Mouse (Mus musculus): ENCODE data around the gene Nxn. TPM values are rescaled to one million over a fixed set of nuclear protein-coding genes. Genes with fewer than 3 reads are reported as not detected.

Nxn gene
- polyA plus RNA-seq, 1 experiment from 2014 or later = 20.1 TPM

- Histone ChIP-seq H3K4me2 (ENCODE audit: low read depth, low read length) (peak within 1 kb of the TSS; percentile 77), H3K4me3 (ENCODE audit: low read length) (peak within 1 kb of the TSS; percentile 95), H3K9ac (ENCODE audit: low read depth, low read length) (peak within 1 kb of the TSS; percentile 96), H3K27me3 (replicated peaks; ENCODE audit: control insufficient read depth, insufficient read depth, low read length) (no peaks in the 10 kb centered on the region), H3K27ac (ENCODE audit: low read length) (peak within 1 kb of the TSS; percentile 79), H3K36me3 (ENCODE audit: control insufficient read depth, insufficient read depth, low read length) (peaks cover 2% of the 10 kb centered on the region; the same call in 1 of the 2 replicates), H3K9me3 (ENCODE audit: control insufficient read depth, low read length) (no peaks in the 10 kb centered on the region), H3K4me1 (ENCODE audit: control insufficient read depth, insufficient read depth, low read length) (0 out of 2 replicates have a peak, but pooled peaks cover 2% of the 10 kb centered on the region)
- peak; percentile 97 for ATAC-seq
- WGBS = under 1% methylated on average over 46 of the region's 46 CpGs
Observed at GRCm38 (mm10) chr11:76406702-76407583, 8.0 kb upstream of the Nxn start, which contains the start of gene Timm22. Timm22 (plus strand) TSS chr11:76406952.

DNA sequence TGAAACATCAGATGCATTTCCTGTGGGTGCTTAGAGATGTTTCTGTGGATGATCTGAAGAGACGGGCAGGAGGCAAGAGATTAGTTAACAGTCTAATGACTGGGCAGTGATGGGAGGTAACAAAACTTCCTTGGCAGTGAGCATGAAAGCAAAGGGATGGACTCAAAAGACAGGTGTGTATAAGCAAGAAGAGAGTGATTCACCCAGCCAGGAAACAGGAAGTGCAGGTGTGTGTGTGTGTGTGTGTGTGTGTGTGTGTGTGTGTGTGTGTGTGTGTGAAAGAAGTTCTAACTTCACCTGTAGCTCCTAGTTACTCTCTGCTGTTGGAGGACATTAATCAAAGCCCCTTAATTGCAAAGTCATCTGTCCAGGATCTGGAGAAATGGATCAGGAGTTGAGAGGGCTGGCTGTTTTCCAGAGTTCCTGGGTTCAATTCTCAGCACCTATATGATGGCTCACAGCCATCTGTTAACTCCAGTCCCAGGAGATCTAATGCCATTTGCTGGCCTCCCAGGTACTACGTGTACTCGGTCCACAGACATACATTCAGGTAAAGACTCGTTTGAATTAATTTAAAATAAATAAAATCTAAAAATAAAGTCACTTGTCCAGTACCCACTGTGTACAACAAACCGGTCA is 6.8 kb upstream of the Nxn start:
- H3K4me2 ChIP-seq (ENCODE audit: low read depth, low read length) = no peak overlapping the region
- no peaks in the 10 kb centered on the region for H3K27me3 ChIP-seq (replicated peaks; ENCODE audit: control insufficient read depth, insufficient read depth, low read length)
- H3K36me3 ChIP-seq (ENCODE audit: control insufficient read depth, insufficient read depth, low read length) = no peaks in the 10 kb centered on the region
- ATAC-seq = no peak
- no peak overlapping the region for H3K27ac ChIP-seq (ENCODE audit: low read length)
- H3K4me3 ChIP-seq (ENCODE audit: low read length) = no peak overlapping the region
- 0 out of 2 replicates have a peak, but pooled peaks cover 2% of the 10 kb centered on the region for H3K4me1 ChIP-seq (ENCODE audit: control insufficient read depth, insufficient read depth, low read length)
- H3K9ac ChIP-seq (ENCODE audit: low read depth, low read length) = no peak overlapping the region
- 81% methylated on average over 5 of the region's 5 CpGs for WGBS
- no peaks in the 10 kb centered on the region for H3K9me3 ChIP-seq (ENCODE audit: control insufficient read depth, low read length)

DNA sequence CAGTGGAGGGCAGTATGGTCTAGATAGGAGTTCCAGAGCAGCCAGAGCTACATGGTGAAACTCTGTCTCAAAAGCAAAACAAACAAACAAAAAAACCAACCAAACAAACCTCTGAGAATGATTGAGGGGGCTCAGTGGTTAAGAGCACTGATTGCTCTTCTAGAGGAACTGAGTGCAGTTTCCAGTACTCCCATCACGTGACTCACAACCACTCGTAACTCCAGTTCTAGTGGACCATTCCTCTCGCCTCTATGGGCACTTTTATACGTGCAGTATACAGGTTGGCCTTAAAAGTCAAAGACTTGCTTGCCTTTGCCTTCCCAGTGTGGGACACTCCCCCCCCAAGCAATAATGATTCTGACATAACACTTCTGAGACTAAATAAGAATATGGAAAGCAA is 6.2 kb upstream of the Nxn start:
- Histone ChIP-seq H3K4me3 (ENCODE audit: low read length) (no peak overlapping the region), H3K9me3 (ENCODE audit: control insufficient read depth, low read length) (no peaks in the 10 kb centered on the region), H3K4me1 (ENCODE audit: control insufficient read depth, insufficient read depth, low read length) (0 out of 2 replicates have a peak, but pooled peaks cover 2% of the 10 kb centered on the region), H3K4me2 (ENCODE audit: low read depth, low read length) (no peak overlapping the region), H3K9ac (ENCODE audit: low read depth, low read length) (no peak overlapping the region), H3K27me3 (replicated peaks; ENCODE audit: control insufficient read depth, insufficient read depth, low read length) (no peaks in the 10 kb centered on the region), H3K36me3 (ENCODE audit: control insufficient read depth, insufficient read depth, low read length) (no peaks in the 10 kb centered on the region), H3K27ac (ENCODE audit: low read length) (no peak overlapping the region)
- no peak for ATAC-seq
- WGBS = 69% methylated on average over 4 of the region's 4 CpGs

- WGBS = 64% methylated on average over 10 of the region's 10 CpGs
- H3K4me3 ChIP-seq (ENCODE audit: low read length) = no peak overlapping the region
- ATAC-seq = no peak
- peaks cover 6% of the 10 kb centered on the region for H3K4me1 ChIP-seq (ENCODE audit: control insufficient read depth, insufficient read depth, low read length)
- H3K27me3 ChIP-seq (replicated peaks; ENCODE audit: control insufficient read depth, insufficient read depth, low read length) = no peaks in the 10 kb centered on the region
- H3K9me3 ChIP-seq (ENCODE audit: control insufficient read depth, low read length) = no peaks in the 10 kb centered on the region
- no peak overlapping the region for H3K4me2 ChIP-seq (ENCODE audit: low read depth, low read length)
- no peak overlapping the region for H3K27ac ChIP-seq (ENCODE audit: low read length)
- H3K36me3 ChIP-seq (ENCODE audit: control insufficient read depth, insufficient read depth, low read length) = no peaks in the 10 kb centered on the region
- no peak overlapping the region for H3K9ac ChIP-seq (ENCODE audit: low read depth, low read length)
Observed at GRCm38 (mm10) chr11:76401398-76401797, 2.5 kb upstream of the Nxn start.

DNA sequence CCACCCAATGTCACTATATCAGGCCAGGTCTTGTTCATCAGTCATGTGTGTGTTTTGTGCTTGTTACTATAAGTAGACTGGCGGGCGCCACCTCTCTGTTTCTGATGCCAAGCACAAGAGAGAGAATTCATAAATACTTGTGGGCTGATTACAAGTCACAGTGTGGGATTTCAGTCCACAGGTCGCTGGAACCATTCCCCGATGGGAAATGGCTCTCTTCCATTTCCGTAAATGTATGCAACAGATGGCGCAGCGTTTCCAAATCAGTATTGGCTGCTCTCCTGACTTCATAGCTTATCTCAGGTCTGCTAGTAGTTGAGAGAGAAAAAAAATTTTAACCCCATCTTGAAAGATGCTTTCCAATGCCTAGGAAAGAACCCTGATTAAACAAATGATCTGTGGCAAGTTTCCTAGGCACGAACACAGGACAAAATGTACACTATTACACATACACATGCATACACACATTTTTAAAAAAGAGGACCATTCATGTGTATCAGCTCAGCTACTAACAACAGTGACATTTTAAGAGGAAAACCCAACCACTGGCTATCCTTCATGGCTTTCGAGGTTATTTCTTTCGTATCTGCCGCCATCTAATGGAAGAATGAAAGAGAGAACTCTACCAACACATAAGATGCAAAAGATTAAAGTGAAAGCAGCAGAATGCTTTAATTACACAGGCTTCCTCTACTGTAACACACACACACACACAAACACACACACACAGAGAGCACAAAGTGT is 819 bp upstream of the Nxn start:
- no peaks in the 10 kb centered on the region for H3K36me3 ChIP-seq (ENCODE audit: control insufficient read depth, insufficient read depth, low read length)
- H3K4me2 ChIP-seq (ENCODE audit: low read depth, low read length) = peak overlapping the region; percentile 84
- peak overlapping the region; percentile 65 for H3K9ac ChIP-seq (ENCODE audit: low read depth, low read length)
- peaks cover 9% of the 10 kb centered on the region for H3K4me1 ChIP-seq (ENCODE audit: control insufficient read depth, insufficient read depth, low read length)
- ATAC-seq = peak; percentile 54
- peak overlapping the region; percentile 87 for H3K27ac ChIP-seq (ENCODE audit: low read length)
- no peaks in the 10 kb centered on the region for H3K9me3 ChIP-seq (ENCODE audit: control insufficient read depth, low read length)
- H3K4me3 ChIP-seq (ENCODE audit: low read length) = peak overlapping the region; percentile 93
- WGBS = 6% methylated on average over 11 of the region's 11 CpGs
- H3K27me3 ChIP-seq (replicated peaks; ENCODE audit: control insufficient read depth, insufficient read depth, low read length) = no peaks in the 10 kb centered on the region

DNA sequence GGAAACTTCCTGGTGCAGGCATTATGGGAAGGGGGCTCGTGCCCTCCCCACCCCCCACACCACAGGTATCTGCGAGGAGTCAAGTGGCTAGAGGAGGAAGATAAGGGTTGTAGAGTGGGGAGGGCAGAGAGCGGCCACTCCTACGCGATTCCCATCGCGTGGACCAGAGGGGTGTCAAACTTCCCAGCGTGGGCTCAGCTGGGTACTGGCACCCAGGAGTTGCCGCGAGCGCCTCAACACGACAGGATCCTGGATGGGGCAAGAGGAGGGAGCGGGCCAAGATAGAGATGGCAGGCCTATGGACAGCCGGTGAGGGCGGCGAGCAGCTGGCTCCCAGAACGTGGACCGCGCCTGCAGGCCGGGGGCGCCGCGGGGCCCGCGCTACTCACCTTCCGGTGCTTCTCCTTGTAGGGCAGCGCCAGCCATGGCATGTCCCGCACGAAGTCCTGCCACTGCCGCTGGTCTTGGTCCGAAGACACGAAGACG is 585 bp downstream of the Nxn start:
- Histone ChIP-seq H3K27ac (ENCODE audit: low read length) (peak overlapping the region; percentile 87), H3K27me3 (replicated peaks; ENCODE audit: control insufficient read depth, insufficient read depth, low read length) (no peaks in the 10 kb centered on the region), H3K9ac (ENCODE audit: low read depth, low read length) (peak overlapping the region; percentile 87), H3K36me3 (ENCODE audit: control insufficient read depth, insufficient read depth, low read length) (no peaks in the 10 kb centered on the region), H3K4me1 (ENCODE audit: control insufficient read depth, insufficient read depth, low read length) (peaks cover 9% of the 10 kb centered on the region), H3K4me2 (ENCODE audit: low read depth, low read length) (peak overlapping the region; percentile 84), H3K4me3 (ENCODE audit: low read length) (peak overlapping the region; percentile 93), H3K9me3 (ENCODE audit: control insufficient read depth, low read length) (no peaks in the 10 kb centered on the region)
- 0% methylated on average over 33 of the region's 33 CpGs for WGBS
- peak; percentile 69 for ATAC-seq

DNA sequence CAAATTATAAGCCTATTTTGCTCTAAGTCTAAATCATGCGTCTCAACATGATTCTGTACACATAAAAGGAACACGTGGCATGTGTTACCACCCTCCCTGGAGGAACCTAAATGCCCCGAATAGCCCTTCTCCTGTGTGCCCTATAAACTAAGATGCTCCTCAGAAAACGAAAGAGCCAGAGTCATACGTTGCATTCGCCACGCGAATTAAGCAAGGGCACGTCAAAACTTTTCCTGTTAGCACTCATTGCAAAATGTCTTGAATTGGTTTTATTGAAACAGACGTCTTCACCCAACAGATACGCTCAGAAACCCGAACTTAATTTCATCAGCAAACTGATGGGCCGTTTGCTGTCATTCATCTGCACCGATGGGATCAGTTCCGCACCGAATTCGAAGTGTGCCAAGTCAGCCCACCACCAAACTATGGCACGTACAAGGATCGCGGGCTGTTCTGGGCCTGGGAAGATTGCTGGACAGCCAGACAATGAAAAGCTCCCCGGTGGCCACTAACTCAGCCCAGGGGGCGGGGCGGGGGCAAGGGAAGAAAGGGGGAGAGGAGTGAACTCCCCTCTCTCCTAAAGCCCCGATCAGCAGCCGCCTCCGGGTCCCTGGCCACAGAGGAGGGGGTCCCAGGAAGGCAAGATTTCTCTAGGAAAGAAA is 1.2 kb downstream of the Nxn start:
- H3K9ac ChIP-seq (ENCODE audit: low read depth, low read length) = peak overlapping the region; percentile 87
- peak overlapping the region; percentile 93 for H3K4me3 ChIP-seq (ENCODE audit: low read length)
- ATAC-seq = peak; percentile 22; the same call in 1 of the 2 replicates
- under 1% methylated on average over 26 of the region's 26 CpGs for WGBS
- peaks cover 9% of the 10 kb centered on the region for H3K4me1 ChIP-seq (ENCODE audit: control insufficient read depth, insufficient read depth, low read length)
- peak overlapping the region; percentile 87 for H3K27ac ChIP-seq (ENCODE audit: low read length)
- H3K36me3 ChIP-seq (ENCODE audit: control insufficient read depth, insufficient read depth, low read length) = no peaks in the 10 kb centered on the region
- H3K9me3 ChIP-seq (ENCODE audit: control insufficient read depth, low read length) = no peaks in the 10 kb centered on the region
- H3K4me2 ChIP-seq (ENCODE audit: low read depth, low read length) = peak overlapping the region; percentile 84
- H3K27me3 ChIP-seq (replicated peaks; ENCODE audit: control insufficient read depth, insufficient read depth, low read length) = no peaks in the 10 kb centered on the region

GRCm38 (mm10) chr11:76392996-76393395 is 5.9 kb downstream of the Nxn start:
- no peaks in the 10 kb centered on the region for H3K9me3 ChIP-seq (ENCODE audit: control insufficient read depth, low read length)
- no peaks in the 10 kb centered on the region for H3K36me3 ChIP-seq (ENCODE audit: control insufficient read depth, insufficient read depth, low read length)
- no peak overlapping the region for H3K4me3 ChIP-seq (ENCODE audit: low read length)
- WGBS = 81% methylated on average over 11 of the region's 11 CpGs
- H3K9ac ChIP-seq (ENCODE audit: low read depth, low read length) = no peak overlapping the region
- no peak overlapping the region for H3K27ac ChIP-seq (ENCODE audit: low read length)
- H3K4me2 ChIP-seq (ENCODE audit: low read depth, low read length) = no peak overlapping the region
- peaks cover 11% of the 10 kb centered on the region; the same call in 1 of the 2 replicates for H3K4me1 ChIP-seq (ENCODE audit: control insufficient read depth, insufficient read depth, low read length)
- ATAC-seq = peak; percentile 34; the same call in 1 of the 2 replicates
- H3K27me3 ChIP-seq (replicated peaks; ENCODE audit: control insufficient read depth, insufficient read depth, low read length) = no peaks in the 10 kb centered on the region
